ENCODE assay signal across 8 mouse cellular contexts in the genomic region with DNA sequence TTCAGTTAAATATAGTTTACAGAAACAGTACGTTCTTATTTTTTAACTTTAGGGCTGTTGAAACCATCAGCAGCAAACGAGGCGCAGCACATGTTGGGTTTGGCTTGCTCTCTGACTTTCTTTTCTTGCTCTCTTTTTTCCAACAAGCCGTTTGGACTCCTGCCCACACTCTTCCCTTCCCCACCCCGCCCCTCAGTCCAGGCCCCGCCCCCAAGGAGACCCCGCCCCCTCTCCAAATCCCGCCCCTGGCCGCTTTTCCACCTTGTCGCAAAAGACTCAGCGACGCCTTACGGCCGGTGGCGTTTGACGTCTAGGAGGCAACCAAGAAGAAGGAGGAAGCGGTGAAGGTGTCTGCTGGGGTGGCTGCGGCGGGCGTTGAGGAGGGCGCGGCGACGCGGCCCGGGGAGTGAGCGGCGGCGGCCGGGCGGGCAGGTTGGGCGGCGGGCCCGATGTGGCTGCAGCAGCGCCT. TPM values are rescaled to one million over a fixed set of nuclear protein-coding genes. Genes with fewer than 3 reads are reported as not detected.
DNase-seq lines count a peak whose midpoint lies in the region; ATAC-seq and TF ChIP-seq lines count a peak whose summit lies in the region.

A gene (plus strand): TSS at position 320 of the 469 bp plus-strand sequence.

- H3K27ac ChIP-seq in bone marrow macrophage, adult 2 months (ENCODE audit: insufficient read depth, low read depth, low read length) = peak within 1 kb of the TSS; percentile 98
- peak within 1 kb of the TSS; percentile 78 for H3K27ac ChIP-seq in embryonic fibroblast, embryonic 13.5 days (ENCODE audit: insufficient read depth, low read length)
- peak within 1 kb of the TSS; percentile 82 for H3K27ac ChIP-seq in kidney, embryonic 14.5 days (ENCODE audit: low read depth, low read length)

- peak within 1 kb of the TSS; percentile 95 for H3K4me3 ChIP-seq in bone marrow macrophage, adult 2 months (ENCODE audit: insufficient read depth, low read length)
- peak within 1 kb of the TSS; percentile 88 for H3K4me3 ChIP-seq in embryonic fibroblast, embryonic 13.5 days (ENCODE audit: insufficient read depth, low read length)
- H3K4me3 ChIP-seq in kidney, embryonic 14.5 days (ENCODE audit: low read length) = peak within 1 kb of the TSS; percentile 89

- peak; percentile 19; the same call in 1 of the 2 replicates for TF ChIP-seq POLR2A in bone marrow macrophage, adult 2 months (IDR thresholded peaks at IDR 0.05; ENCODE audit: borderline replicate concordance, low read depth, low read length)
- peak; percentile 87 for TF ChIP-seq POLR2A in embryonic fibroblast, embryonic 13.5 days (IDR thresholded peaks at IDR 0.05; ENCODE audit: low read depth, low read length)

- peak within 1 kb of the TSS; percentile 99 for H3K4me2 ChIP-seq in kidney, embryonic 14.5 days (replicated peaks; ENCODE audit: low read depth, low read length)

- no peak for TF ChIP-seq CTCF in bone marrow macrophage, adult 2 months (IDR thresholded peaks at IDR 0.05; ENCODE audit: low read depth, low read length)
- TF ChIP-seq CTCF in embryonic fibroblast, embryonic 13.5 days (IDR thresholded peaks at IDR 0.05; ENCODE audit: borderline replicate concordance, insufficient read depth, low read length) = no peak

- 4% methylated on average over 16 of the region's 35 CpGs for WGBS in kidney, embryonic 14.5 days

- ATAC-seq in kidney, embryonic 14.5 days (ENCODE audit: low FRiP score, low TSS enrichment) = peak; percentile 58
- ATAC-seq in monocyte, adult 5-6 weeks (replicated peaks; ENCODE audit: insufficient number of reproducible peaks, low FRiP score, low TSS enrichment, poor library complexity, severe bottlenecking) = peak; percentile 86

- peaks cover 46% of the 10 kb centered on the region for H3K4me1 ChIP-seq in bone marrow macrophage, adult 2 months (ENCODE audit: control insufficient read depth, insufficient read depth, low read length)
- peaks cover 11% of the 10 kb centered on the region; the same call in 1 of the 2 replicates for H3K4me1 ChIP-seq in embryonic fibroblast, embryonic 13.5 days (ENCODE audit: control insufficient read depth, insufficient read depth, low read length)
- H3K4me1 ChIP-seq in kidney, embryonic 14.5 days (ENCODE audit: control insufficient read depth, insufficient read depth, low read length) = peaks cover 33% of the 10 kb centered on the region

- no peaks in the 10 kb centered on the region for H3K27me3 ChIP-seq in kidney, embryonic 14.5 days (ENCODE audit: control insufficient read depth, insufficient read depth, low read length)

- peak within 1 kb of the TSS; percentile 85 for H3K9ac ChIP-seq in kidney, embryonic 14.5 days (ENCODE audit: low read depth, low read length)

- H3K9me3 ChIP-seq in kidney, embryonic 14.5 days (ENCODE audit: control insufficient read depth, low read length) = no peaks in the 10 kb centered on the region

- DNase-seq in A20 (ENCODE audit: low read depth, low spot score) (peak; percentile 88), liver (peak; percentile 92)
- DNase-seq in heart, adult 9 months (ENCODE audit: low spot score in 2 of 2) = peak; percentile 81 to 87
- DNase-seq in spleen, postnatal 4 days (ENCODE audit: low spot score in 2 of 2) = peak; percentile 85 to 94

- peaks cover 16% of the 10 kb centered on the region for H3K36me3 ChIP-seq in kidney, embryonic 14.5 days (ENCODE audit: control insufficient read depth, insufficient read depth, low read length)

RNA-seq across cellular contexts. Expression of the gene that starts here (rescaled TPM):
- polyA plus RNA-seq in bone marrow macrophage, adult 2 months (2012; ENCODE audit: insufficient read depth, insufficient read length, missing spikeins) = 57.5 and 59.0 TPM in 2 replicates
- polyA plus RNA-seq in embryonic fibroblast, embryonic 13.5 days (2011; ENCODE audit: insufficient read length, low read depth, missing spikeins) = 33.0 and 36.8 TPM in 2 replicates
- polyA plus RNA-seq in kidney, embryonic 14.5 days (2014; fragmentation: Nextera tagmentation; extraction: Ambion mirVana) = 19.0 and 22.1 TPM in 2 replicates
- 41.3 to 61.2 TPM (median 48.2 TPM) in 3 replicates for total RNA-seq in monocyte, adult 5-6 weeks (2017)

Comparison
In these comparisons a context has a peak if more than half of its experiments do, and no peak if none do; other contexts are left out.
1. Peak in every context shown above with its lines: DNase-seq, ATAC-seq, H3K4me3 ChIP-seq and H3K27ac ChIP-seq.